Mouse (Mus musculus) lung, postnatal 0 days (tissue): ENCODE data around the gene B4galt1. TPM values are rescaled to one million over a fixed set of nuclear protein-coding genes. Genes with fewer than 3 reads are reported as not detected.

Experiments used
- ATAC-seq: fragments of 200-750 bp; cut with Nextera tagmentation; 2 replicates; pipeline ENCODE4 v1.8.0; 2017; ENCODE audit warnings: moderate library complexity
- DNase-seq: peaks from one replicate; pipeline ENCODE4 v3.0.0-alpha.2; 2016; ENCODE audit warnings: low spot score
- H3K27ac ChIP-seq: fragments of 300-500 bp; sonication (generic); 2 replicates; pipeline ENCODE4 v1.5.1; 2014; ENCODE audit warnings: antibody characterized with exemption, mild to moderate bottlenecking, low read length, mixed read lengths
- H3K27me3 ChIP-seq: fragments of 300-500 bp; sonication (generic); replicated peaks from 2 replicates; pipeline ENCODE4 v1.6.1; 2014; ENCODE audit warnings: low read length, mixed read lengths; ENCODE audit not compliant: insufficient read depth
- H3K36me3 ChIP-seq: fragments of 300-500 bp; sonication (generic); 2 replicates; pipeline ENCODE4 v1.6.1; 2014; ENCODE audit warnings: low read length, mixed read lengths; ENCODE audit not compliant: insufficient read depth
- H3K4me1 ChIP-seq: fragments of 300-500 bp; sonication (generic); 2 replicates; pipeline ENCODE4 v1.6.1; 2014; ENCODE audit warnings: antibody characterized with exemption, low read depth, low read length, mixed read lengths; ENCODE audit not compliant: insufficient read depth
- H3K4me2 ChIP-seq: fragments of 300-500 bp; sonication (generic); replicated peaks from 2 replicates; pipeline ENCODE4 v1.6.1; 2014; ENCODE audit warnings: low read depth, mild to moderate bottlenecking, low read length, moderate library complexity, mixed read lengths
- H3K4me3 ChIP-seq: fragments of 300-500 bp; sonication (generic); 2 replicates; pipeline ENCODE4 v1.5.1; 2014; ENCODE audit warnings: low read depth, low read length
- H3K9ac ChIP-seq: fragments of 300-500 bp; sonication (generic); replicated peaks from 2 replicates; pipeline ENCODE4 v1.6.1; 2014; ENCODE audit warnings: low read depth, mild to moderate bottlenecking
- H3K9me3 ChIP-seq: fragments of 300-500 bp; sonication (generic); 2 replicates; pipeline ENCODE4 v1.6.1; 2016; ENCODE audit warnings: low read length, mixed read lengths
- CTCF ChIP-seq: IDR thresholded peaks from 2 replicates; pipeline ENCODE4 v1.5.1; 2016; ENCODE audit warnings: antibody characterized with exemption, mild to moderate bottlenecking
- EP300 ChIP-seq: IDR thresholded peaks from 2 replicates; pipeline ENCODE4 v1.6.1; 2016; ENCODE audit warnings: antibody characterized with exemption, mild to moderate bottlenecking, control low read depth
- WGBS: fragments of 180-500 bp; shearing (Covaris S2); extraction: QIAGEN DNeasy Blood & Tissue Kit; methylation state at CpG from one replicate; pipeline ENCODE4 v1.1.7; 2014; 5-methylcytosine and 5-hydroxymethylcytosine counted together
- polyA plus RNA-seq: library from polyadenylated mRNA; unstranded; fragments of >200 nt; fragmentation: Nextera tagmentation; extraction: Ambion mirVana; gene quantifications from 2 replicates; pipeline ENCODE4 v1.2.1, GENCODE M21; 2015

B4galt1 gene
- polyA plus RNA-seq, 1 experiment from 2014 or later = 89.4 TPM

- no peak overlapping the region for H3K9ac ChIP-seq
- DNase-seq (no peak), ATAC-seq (no peak)
- H3K4me2 ChIP-seq = no peak overlapping the region
- no peak overlapping the region for H3K4me3 ChIP-seq
- 45% methylated on average over 2 of the region's 2 CpGs for WGBS
- peaks cover 41% of the 10 kb centered on the region for H3K4me1 ChIP-seq
- peak overlapping the region; percentile 43; the same call in 1 of the 2 replicates for H3K27ac ChIP-seq
- no peaks in the 10 kb centered on the region for H3K27me3 ChIP-seq
- TF ChIP-seq CTCF (no peak), EP300 (no peak)
- H3K36me3 ChIP-seq = no peaks in the 10 kb centered on the region
- no peaks in the 10 kb centered on the region for H3K9me3 ChIP-seq
These were observed 13.4 kb downstream of the B4galt1 start for GRCm38 (mm10) chr4:40840448-40840847.

- no peaks in the 10 kb centered on the region for H3K27me3 ChIP-seq
- 45% methylated on average over 12 of the region's 12 CpGs for WGBS
- no peak for TF ChIP-seq CTCF
- TF ChIP-seq EP300 = peak; percentile 62
- H3K4me3 ChIP-seq = no peak overlapping the region
- H3K9ac ChIP-seq = no peak overlapping the region
- peaks cover 31% of the 10 kb centered on the region for H3K4me1 ChIP-seq
- H3K27ac ChIP-seq = peak overlapping the region; percentile 68
- DNase-seq (peak; percentile 69), ATAC-seq (peak; percentile 75)
- H3K36me3 ChIP-seq = no peaks in the 10 kb centered on the region
- H3K4me2 ChIP-seq = 0 out of 2 replicates have a peak overlapping the region, but pooled peaks have one; percentile 1
- no peaks in the 10 kb centered on the region for H3K9me3 ChIP-seq
These were observed 14.6 kb downstream of the B4galt1 start for GRCm38 (mm10) chr4:40839251-40839650.

- Histone ChIP-seq H3K4me3 (no peak overlapping the region), H3K4me1 (peaks cover 23% of the 10 kb centered on the region; the same call in 1 of the 2 replicates), H3K27ac (peak overlapping the region; percentile 48), H3K4me2 (peak overlapping the region; percentile 17; the same call in 1 of the 2 replicates), H3K9ac (no peak overlapping the region), H3K36me3 (no peaks in the 10 kb centered on the region), H3K27me3 (no peaks in the 10 kb centered on the region), H3K9me3 (no peaks in the 10 kb centered on the region)
- peak; percentile 79 for TF ChIP-seq EP300
- TF ChIP-seq CTCF = no peak
- ATAC-seq (peak; percentile 71), DNase-seq (peak; percentile 87)
- 27% methylated on average over 10 of the region's 10 CpGs for WGBS
These were observed 16.1 kb downstream of the B4galt1 start for GRCm38 (mm10) chr4:40837451-40838285.

- no peaks in the 10 kb centered on the region for H3K36me3 ChIP-seq
- H3K27me3 ChIP-seq = no peaks in the 10 kb centered on the region
- no peak overlapping the region for H3K9ac ChIP-seq
- ATAC-seq (no peak), DNase-seq (no peak)
- peak overlapping the region; percentile 17; the same call in 1 of the 2 replicates for H3K4me2 ChIP-seq
- peaks cover 23% of the 10 kb centered on the region; the same call in 1 of the 2 replicates for H3K4me1 ChIP-seq
- TF ChIP-seq CTCF = no peak
- TF ChIP-seq EP300 = no peak
- H3K9me3 ChIP-seq = no peaks in the 10 kb centered on the region
- WGBS = 21% methylated on average over 3 of the region's 3 CpGs
- no peak overlapping the region for H3K4me3 ChIP-seq
- peak overlapping the region; percentile 48 for H3K27ac ChIP-seq
These were observed 16.8 kb downstream of the B4galt1 start for GRCm38 (mm10) chr4:40837008-40837407.

- Histone ChIP-seq H3K27ac (no peak overlapping the region), H3K36me3 (no peaks in the 10 kb centered on the region), H3K9ac (no peak overlapping the region), H3K9me3 (no peaks in the 10 kb centered on the region), H3K27me3 (no peaks in the 10 kb centered on the region), H3K4me3 (no peak overlapping the region), H3K4me1 (peaks cover 13% of the 10 kb centered on the region; the same call in 1 of the 2 replicates), H3K4me2 (no peak overlapping the region)
- no peak for DNase-seq
- no peak for ATAC-seq
- 70% methylated on average over 5 of the region's 5 CpGs for WGBS
- no peak for TF ChIP-seq CTCF
- no peak for TF ChIP-seq EP300
These were observed 18.9 kb downstream of the B4galt1 start for GRCm38 (mm10) chr4:40834872-40835271.

- no peak for TF ChIP-seq EP300
- TF ChIP-seq CTCF = no peak
- Histone ChIP-seq H3K27me3 (no peaks in the 10 kb centered on the region), H3K4me1 (peaks cover 12% of the 10 kb centered on the region; the same call in 1 of the 2 replicates), H3K9me3 (no peaks in the 10 kb centered on the region), H3K4me3 (no peak overlapping the region), H3K4me2 (no peak overlapping the region), H3K36me3 (no peaks in the 10 kb centered on the region), H3K27ac (no peak overlapping the region), H3K9ac (no peak overlapping the region)
- ATAC-seq (no peak), DNase-seq (no peak)
- 91% methylated on average over 4 of the region's 4 CpGs for WGBS
These were observed 19.5 kb downstream of the B4galt1 start for GRCm38 (mm10) chr4:40834232-40834786.
